8 mouse cellular contexts compared by ENCODE assay signal in genomic region chr1:58030156-58030871, GRCm38 (mm10). TPM values are rescaled to one million over a fixed set of nuclear protein-coding genes. Genes with fewer than 3 reads are reported as not detected.
DNase-seq lines count a peak whose midpoint lies in the region; ATAC-seq and TF ChIP-seq lines count a peak whose summit lies in the region.

No protein-coding gene starts in this region.

- intact Hi-C loops in left cerebral cortex, postnatal 14 days (cut with DNase I) = loop anchor here (5.0 kb wide), 1 partner anchor 603 kb away; no protein-coding TSS in a partner anchor

- no peak for ATAC-seq in intestine, embryonic 15.5 days
- ATAC-seq in megakaryocyte-erythroid progenitor cell, adult 5-6 weeks (replicated peaks; ENCODE audit: low FRiP score, low TSS enrichment, poor library complexity, severe bottlenecking) = 0 out of 2 replicates have a peak, but pooled peaks have one; percentile 25
- no peak for ATAC-seq in stomach, embryonic 14.5 days (ENCODE audit: insufficient number of reproducible peaks, insufficient read depth, low FRiP score, low read depth)

- H3K4me2 ChIP-seq in intestine, embryonic 15.5 days (replicated peaks) = peak overlapping the region; percentile 59
- H3K4me2 ChIP-seq in stomach, embryonic 14.5 days (replicated peaks; ENCODE audit: low read depth, low read length) = peak overlapping the region; percentile 40

- 0 out of 2 replicates have a peak overlapping the region, but pooled peaks have one; percentile 20 for H3K9ac ChIP-seq in intestine, embryonic 15.5 days
- no peak overlapping the region for H3K9ac ChIP-seq in stomach, embryonic 14.5 days (replicated peaks; ENCODE audit: low read depth, low read length)

- WGBS in intestine, embryonic 15.5 days = 28% methylated on average over 13 of the region's 13 CpGs
- WGBS in stomach, embryonic 14.5 days = 35% methylated on average over 13 of the region's 13 CpGs

- peak; percentile 99 for DNase-seq in adipocyte (ENCODE audit: low spot score)
- peak; percentile 89 for DNase-seq in gastrocnemius, postnatal 25 days
- peak; percentile 46 to 53 for DNase-seq in left cerebral cortex, postnatal 14 days (ENCODE audit: low spot score in 2 of 2)
- no peak for DNase-seq in spleen, postnatal 14 days (ENCODE audit: low spot score in 2 of 2)

- no peaks in the 10 kb centered on the region for H3K9me3 ChIP-seq in intestine, embryonic 15.5 days
- no peaks in the 10 kb centered on the region for H3K9me3 ChIP-seq in stomach, embryonic 14.5 days (ENCODE audit: control insufficient read depth, low read depth, low read length)

- no peak for TF ChIP-seq POLR2A in cortical plate, adult 2 months (IDR thresholded peaks at IDR 0.05; ENCODE audit: extremely low read depth, insufficient read depth, low read length)

- no peaks in the 10 kb centered on the region; the same call in 1 of the 2 replicates for H3K27me3 ChIP-seq in intestine, embryonic 15.5 days (replicated peaks)
- H3K27me3 ChIP-seq in stomach, embryonic 14.5 days (ENCODE audit: control insufficient read depth, insufficient read depth, low read length) = no peaks in the 10 kb centered on the region

- H3K4me3 ChIP-seq in cortical plate, adult 2 months (ENCODE audit: insufficient read depth, low read length) = peak overlapping the region; percentile 23
- H3K4me3 ChIP-seq in intestine, embryonic 15.5 days (replicated peaks) = peak overlapping the region; percentile 23
- peak overlapping the region; percentile 11; the same call in 1 of the 2 replicates for H3K4me3 ChIP-seq in stomach, embryonic 14.5 days (ENCODE audit: low read depth, low read length)

- no peaks in the 10 kb centered on the region for H3K36me3 ChIP-seq in intestine, embryonic 15.5 days
- no peaks in the 10 kb centered on the region for H3K36me3 ChIP-seq in stomach, embryonic 14.5 days (ENCODE audit: control insufficient read depth, insufficient read depth, low read length)

- TF ChIP-seq CTCF in cortical plate, adult 2 months (IDR thresholded peaks at IDR 0.05; ENCODE audit: extremely low read depth, insufficient read depth, low read length) = no peak

- peak overlapping the region; percentile 49; the same call in 1 of the 2 replicates for H3K27ac ChIP-seq in cortical plate, adult 2 months (ENCODE audit: insufficient read depth, low read length)
- H3K27ac ChIP-seq in intestine, embryonic 15.5 days = no peak overlapping the region
- H3K27ac ChIP-seq in stomach, embryonic 14.5 days (ENCODE audit: low read length) = no peak overlapping the region

- H3K4me1 ChIP-seq in cortical plate, adult 2 months (ENCODE audit: control insufficient read depth, insufficient read depth, low read length) = no peaks in the 10 kb centered on the region
- H3K4me1 ChIP-seq in intestine, embryonic 15.5 days (replicated peaks) = peaks cover 15% of the 10 kb centered on the region
- no peaks in the 10 kb centered on the region for H3K4me1 ChIP-seq in stomach, embryonic 14.5 days (ENCODE audit: control insufficient read depth, insufficient read depth, low read length)

RNA-seq across cellular contexts. Expression of gene Aox1, which starts 0.6 kb away (rescaled TPM):
- 4.9 and 5.1 TPM in 2 replicates for polyA plus RNA-seq in cortical plate, adult 2 months (2012; rRNA removed)
- 10 to 100 TPM in 1 of 2 experiments, 1 to 10 TPM in 1; 4.6 to 12.1 TPM for total RNA-seq in gastrocnemius, postnatal 25 days (2021)
- 0.08 and 0.13 TPM in 2 replicates for polyA plus RNA-seq in intestine, embryonic 15.5 days (2015; fragmentation: Nextera tagmentation; extraction: Ambion mirVana)
- total RNA-seq in left cerebral cortex, postnatal 14 days (2021) = 1 to 10 TPM; 1.6 to 1.7 TPM
- total RNA-seq in megakaryocyte-erythroid progenitor cell, adult 5-6 weeks (2014; fragmentation: Nextera tagmentation) = not detected in 2 replicates
- total RNA-seq in megakaryocyte-erythroid progenitor cell, adult 5-6 weeks (2017) = not detected in 2 replicates
- polyA plus RNA-seq in stomach, embryonic 14.5 days (2014; fragmentation: Nextera tagmentation; extraction: Ambion mirVana) = 0.10 and 0.25 TPM in 2 replicates

RNA-seq across cellular contexts. Expression of gene Kctd18, which starts 11.6 kb away (rescaled TPM):
- polyA plus RNA-seq in cortical plate, adult 2 months (2012; rRNA removed) = 21.4 and 23.6 TPM in 2 replicates
- 1 to 10 TPM; 4.0 to 4.4 TPM for total RNA-seq in gastrocnemius, postnatal 25 days (2021)
- polyA plus RNA-seq in intestine, embryonic 15.5 days (2015; fragmentation: Nextera tagmentation; extraction: Ambion mirVana) = 10.0 and 10.4 TPM in 2 replicates
- total RNA-seq in left cerebral cortex, postnatal 14 days (2021) = 10 to 100 TPM; 14.8 to 17.1 TPM
- 14.1 and 19.1 TPM in 2 replicates for total RNA-seq in megakaryocyte-erythroid progenitor cell, adult 5-6 weeks (2014; fragmentation: Nextera tagmentation)
- total RNA-seq in megakaryocyte-erythroid progenitor cell, adult 5-6 weeks (2017) = 17.8 and 22.7 TPM in 2 replicates
- polyA plus RNA-seq in stomach, embryonic 14.5 days (2014; fragmentation: Nextera tagmentation; extraction: Ambion mirVana) = 14.0 and 17.2 TPM in 2 replicates

RNA-seq across cellular contexts. Expression of gene Sgo2a, which starts 34.5 kb away (rescaled TPM):
- polyA plus RNA-seq in cortical plate, adult 2 months (2012; rRNA removed) = 0.63 and 0.74 TPM in 2 replicates
- total RNA-seq in gastrocnemius, postnatal 25 days (2021) = under 1 TPM; 0.38 to 0.43 TPM
- polyA plus RNA-seq in intestine, embryonic 15.5 days (2015; fragmentation: Nextera tagmentation; extraction: Ambion mirVana) = 12.1 and 16.0 TPM in 2 replicates
- total RNA-seq in left cerebral cortex, postnatal 14 days (2021) = under 1 TPM; 0.46 to 0.78 TPM
- total RNA-seq in megakaryocyte-erythroid progenitor cell, adult 5-6 weeks (2014; fragmentation: Nextera tagmentation) = 17.5 and 17.8 TPM in 2 replicates
- 15.1 and 15.5 TPM in 2 replicates for total RNA-seq in megakaryocyte-erythroid progenitor cell, adult 5-6 weeks (2017)
- 20.1 and 20.4 TPM in 2 replicates for polyA plus RNA-seq in stomach, embryonic 14.5 days (2014; fragmentation: Nextera tagmentation; extraction: Ambion mirVana)

Comparison
In these comparisons a context has a peak if more than half of its experiments do, and no peak if none do; other contexts are left out.
1. DNase-seq: peak in adipocyte (single experiment), gastrocnemius, postnatal 25 days (single experiment) and left cerebral cortex, postnatal 14 days (2 of 2); none in spleen, postnatal 14 days (0 of 2).
2. RNA of gene Sgo2a, which starts 34.5 kb away (total RNA-seq): 15.1 to 17.8 TPM in megakaryocyte-erythroid progenitor cell, adult 5-6 weeks; 0.46 to 0.78 TPM in left cerebral cortex, postnatal 14 days and 0.38 to 0.43 TPM in gastrocnemius, postnatal 25 days; every median in the first group is over 4 times any median in the second.
3. Peak in every context shown above with its lines, with median percentiles within 50 percentile points of each other: H3K4me3 ChIP-seq.